Mouse (Mus musculus): Measurements from ENCODE around the gene Sdhd. TPM values are rescaled to one million over a fixed set of nuclear protein-coding genes. Genes with fewer than 3 reads are reported as not detected.
A peak's percentile ranks its signal among the peaks of the same experiment; 100 is the strongest.

Sdhd gene
- polyA plus RNA-seq, 1 experiment = 551 TPM

GRCm38 (mm10) chr9:50617794-50618330 lies 14.2 kb upstream of the Sdhd start:
- H3K36me3 ChIP-seq (ENCODE audit: control insufficient read depth, insufficient read depth, low read length) = no peaks in the 10 kb centered on the region; the same call in 1 of the 2 replicates
- 56% methylated on average over 9 of the region's 9 CpGs for WGBS
- H3K27me3 ChIP-seq (replicated peaks; ENCODE audit: control insufficient read depth, insufficient read depth, low read length) = no peaks in the 10 kb centered on the region
- H3K4me3 ChIP-seq (ENCODE audit: insufficient read depth, low read depth, low read length) = no peak overlapping the region
- TF ChIP-seq POLR2A (IDR thresholded peaks at IDR 0.05; ENCODE audit: low read depth, low read length) = no peak
- no peak for TF ChIP-seq CTCF (conservative IDR thresholded peaks at IDR 0.05; ENCODE audit: insufficient read depth, insufficient read length, low read depth, low read length)
- no peak for DNase-seq
- H3K4me1 ChIP-seq (ENCODE audit: control insufficient read depth, insufficient read depth, low read length) = peaks cover 5% of the 10 kb centered on the region; the same call in 1 of the 2 replicates
- H3K27ac ChIP-seq (ENCODE audit: insufficient read depth, low read depth, low read length) = no peak overlapping the region

GRCm38 (mm10) chr9:50616766-50617603 lies 13.4 kb upstream of the Sdhd start, which contains the start of the genes Pih1d2 and Nkapd1:
Gene Pih1d2 (plus strand): TSS chr9:50617321.
Gene Nkapd1 (minus strand): TSS chr9:50617464.
- Histone ChIP-seq H3K36me3 (ENCODE audit: control insufficient read depth, insufficient read depth, low read length) (no peaks in the 10 kb centered on the region; the same call in 1 of the 2 replicates), H3K4me1 (ENCODE audit: control insufficient read depth, insufficient read depth, low read length) (peaks cover 5% of the 10 kb centered on the region; the same call in 1 of the 2 replicates), H3K4me3 (ENCODE audit: insufficient read depth, low read depth, low read length) (peak within 1 kb of the TSS; percentile 88), H3K27me3 (replicated peaks; ENCODE audit: control insufficient read depth, insufficient read depth, low read length) (no peaks in the 10 kb centered on the region), H3K27ac (ENCODE audit: insufficient read depth, low read depth, low read length) (peak within 1 kb of the TSS; percentile 73)
- under 1% methylated on average over 79 of the region's 81 CpGs for WGBS
- peak; percentile 95 for DNase-seq
- TF ChIP-seq POLR2A (IDR thresholded peaks at IDR 0.05; ENCODE audit: low read depth, low read length) (no peak), CTCF (conservative IDR thresholded peaks at IDR 0.05; ENCODE audit: insufficient read depth, insufficient read length, low read depth, low read length) (no peak)

GRCm38 (mm10) chr9:50616161-50616560 lies 12.5 kb upstream of the Sdhd start:
- WGBS = 32% methylated on average over 11 of the region's 11 CpGs
- Histone ChIP-seq H3K4me3 (ENCODE audit: insufficient read depth, low read depth, low read length) (peak overlapping the region; percentile 88), H3K27ac (ENCODE audit: insufficient read depth, low read depth, low read length) (no peak overlapping the region), H3K36me3 (ENCODE audit: control insufficient read depth, insufficient read depth, low read length) (no peaks in the 10 kb centered on the region; the same call in 1 of the 2 replicates), H3K4me1 (ENCODE audit: control insufficient read depth, insufficient read depth, low read length) (peaks cover 5% of the 10 kb centered on the region; the same call in 1 of the 2 replicates), H3K27me3 (replicated peaks; ENCODE audit: control insufficient read depth, insufficient read depth, low read length) (no peaks in the 10 kb centered on the region)
- TF ChIP-seq POLR2A (IDR thresholded peaks at IDR 0.05; ENCODE audit: low read depth, low read length) (no peak), CTCF (conservative IDR thresholded peaks at IDR 0.05; ENCODE audit: insufficient read depth, insufficient read length, low read depth, low read length) (no peak)
- no peak for DNase-seq

DNA sequence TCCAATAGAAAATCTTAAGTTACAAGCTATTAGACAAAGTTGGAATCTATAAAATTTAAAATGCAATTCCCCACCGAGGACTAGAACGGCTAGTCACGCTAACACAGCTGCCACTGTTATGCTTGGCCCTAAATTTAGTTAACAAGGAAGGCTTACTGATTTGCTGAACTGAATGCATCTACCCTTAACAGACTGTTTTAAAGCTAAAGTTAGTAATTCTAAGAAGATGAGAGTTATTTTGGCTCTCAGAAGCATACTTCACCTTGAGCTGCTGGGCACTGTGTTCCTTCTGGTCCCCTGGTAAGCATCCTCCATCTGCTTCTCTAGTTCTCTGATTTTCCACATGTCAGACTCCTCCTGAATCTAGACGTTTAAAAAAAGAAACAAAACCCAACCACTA lies 8.5 kb upstream of the Sdhd start:
- WGBS = 75% methylated on average over 4 of the region's 4 CpGs
- DNase-seq = no peak
- TF ChIP-seq CTCF (conservative IDR thresholded peaks at IDR 0.05; ENCODE audit: insufficient read depth, insufficient read length, low read depth, low read length) (no peak), POLR2A (IDR thresholded peaks at IDR 0.05; ENCODE audit: low read depth, low read length) (no peak)
- no peak overlapping the region for H3K4me3 ChIP-seq (ENCODE audit: insufficient read depth, low read depth, low read length)
- H3K36me3 ChIP-seq (ENCODE audit: control insufficient read depth, insufficient read depth, low read length) = no peaks in the 10 kb centered on the region; the same call in 1 of the 2 replicates
- peaks cover 5% of the 10 kb centered on the region; the same call in 1 of the 2 replicates for H3K4me1 ChIP-seq (ENCODE audit: control insufficient read depth, insufficient read depth, low read length)
- no peak overlapping the region for H3K27ac ChIP-seq (ENCODE audit: insufficient read depth, low read depth, low read length)
- H3K27me3 ChIP-seq (replicated peaks; ENCODE audit: control insufficient read depth, insufficient read depth, low read length) = no peaks in the 10 kb centered on the region

- H3K27me3 ChIP-seq (replicated peaks; ENCODE audit: control insufficient read depth, insufficient read depth, low read length) = no peaks in the 10 kb centered on the region
- no peak for TF ChIP-seq POLR2A (IDR thresholded peaks at IDR 0.05; ENCODE audit: low read depth, low read length)
- no peak for TF ChIP-seq CTCF (conservative IDR thresholded peaks at IDR 0.05; ENCODE audit: insufficient read depth, insufficient read length, low read depth, low read length)
- WGBS = under 1% methylated on average over 6 of the region's 6 CpGs
- H3K4me1 ChIP-seq (ENCODE audit: control insufficient read depth, insufficient read depth, low read length) = peaks cover 6% of the 10 kb centered on the region
- H3K4me3 ChIP-seq (ENCODE audit: insufficient read depth, low read depth, low read length) = peak overlapping the region; percentile 83
- no peaks in the 10 kb centered on the region; the same call in 1 of the 2 replicates for H3K36me3 ChIP-seq (ENCODE audit: control insufficient read depth, insufficient read depth, low read length)
- peak overlapping the region; percentile 87 for H3K27ac ChIP-seq (ENCODE audit: insufficient read depth, low read depth, low read length)
- DNase-seq = no peak
Observed at GRCm38 (mm10) chr9:50604338-50604737, 726 bp upstream of the Sdhd start.

GRCm38 (mm10) chr9:50603998-50604324 lies 349 bp upstream of the Sdhd start:
- peak overlapping the region; percentile 83 for H3K4me3 ChIP-seq (ENCODE audit: insufficient read depth, low read depth, low read length)
- no peak for DNase-seq
- no peaks in the 10 kb centered on the region; the same call in 1 of the 2 replicates for H3K36me3 ChIP-seq (ENCODE audit: control insufficient read depth, insufficient read depth, low read length)
- no peak for TF ChIP-seq POLR2A (IDR thresholded peaks at IDR 0.05; ENCODE audit: low read depth, low read length)
- TF ChIP-seq CTCF (conservative IDR thresholded peaks at IDR 0.05; ENCODE audit: insufficient read depth, insufficient read length, low read depth, low read length) = 0 out of 2 replicates have a peak, but pooled peaks have one; percentile 11
- under 1% methylated on average over 24 of the region's 24 CpGs for WGBS
- H3K4me1 ChIP-seq (ENCODE audit: control insufficient read depth, insufficient read depth, low read length) = peaks cover 6% of the 10 kb centered on the region
- H3K27me3 ChIP-seq (replicated peaks; ENCODE audit: control insufficient read depth, insufficient read depth, low read length) = no peaks in the 10 kb centered on the region
- peak overlapping the region; percentile 87 for H3K27ac ChIP-seq (ENCODE audit: insufficient read depth, low read depth, low read length)
